Mouse (Mus musculus) left cerebral cortex, adult 11 months (tissue): ENCODE measurements around the gene Stk4.
"Not testable (repeated sequence)": the region's sequence is repeated elsewhere in the genome, so short reads cannot be mapped to it uniquely, and the experiment has no call there.

Experiments used
- DNase-seq: peaks from one replicate; pipeline ENCODE4 v3.0.0; 2022; ENCODE audit warnings: low spot score

The Stk4 gene

GRCm38 (mm10) chr2:164070142-164070764 lies at the start of gene Stk4:
Gene Stk4, plus strand, starts transcription at chr2:164070322.
- DNase-seq, result peak; percentile 44

- DNase-seq, result no peak
These were observed 48.0 kb upstream of the Stk4 start for GRCm38 (mm10) chr2:164022104-164022503.

- DNase-seq, result no peak
These were observed 45.0 kb upstream of the Stk4 start, which contains the start of gene Pabpc1l for GRCm38 (mm10) chr2:164025150-164025549. Gene Pabpc1l, plus strand, starts transcription at chr2:164025450.

GRCm38 (mm10) chr2:164031147-164031546 lies 39.0 kb upstream of the Stk4 start:
- no peak for DNase-seq

- DNase-seq, result no peak
These were observed 37.1 kb upstream of the Stk4 start for GRCm38 (mm10) chr2:164032973-164033372.

GRCm38 (mm10) chr2:164036520-164037019 lies 33.6 kb upstream of the Stk4 start:
- no peak for DNase-seq

GRCm38 (mm10) chr2:164038407-164039028 lies 31.6 kb upstream of the Stk4 start:
- no peak for DNase-seq

- no peak for DNase-seq
These were observed 29.2 kb upstream of the Stk4 start for GRCm38 (mm10) chr2:164040949-164041348.

GRCm38 (mm10) chr2:164041523-164041922 lies 28.6 kb upstream of the Stk4 start:
- no peak for DNase-seq

- no peak for DNase-seq
These were observed 22.9 kb upstream of the Stk4 start for GRCm38 (mm10) chr2:164047197-164047690.

GRCm38 (mm10) chr2:164053767-164054166 lies 16.4 kb upstream of the Stk4 start:
- DNase-seq, result no peak

- no peak for DNase-seq
These were observed 15.5 kb upstream of the Stk4 start for GRCm38 (mm10) chr2:164054671-164055070.

- DNase-seq, result no peak
These were observed 10.4 kb upstream of the Stk4 start for GRCm38 (mm10) chr2:164059634-164060235.

GRCm38 (mm10) chr2:164070765-164071436 lies 779 bp downstream of the Stk4 start, which contains the start of gene Tomm34:
Gene Tomm34, minus strand, starts transcription at chr2:164071169.
- peak; percentile 72 for DNase-seq

- not testable (repeated sequence) for DNase-seq
These were observed 1.3 kb downstream of the Stk4 start for GRCm38 (mm10) chr2:164071437-164071820.

- DNase-seq, result no peak
These were observed 2.0 kb downstream of the Stk4 start for GRCm38 (mm10) chr2:164072109-164072508.

- DNase-seq, result no peak
These were observed 3.0 kb downstream of the Stk4 start for GRCm38 (mm10) chr2:164073120-164073519.

- DNase-seq, result peak; percentile 94
These were observed 3.9 kb downstream of the Stk4 start for GRCm38 (mm10) chr2:164073918-164074578.

- no peak for DNase-seq
These were observed 5.0 kb downstream of the Stk4 start for GRCm38 (mm10) chr2:164075088-164075487.

- DNase-seq, result no peak
These were observed 6.8 kb downstream of the Stk4 start for GRCm38 (mm10) chr2:164076874-164077425.

- DNase-seq, result no peak
These were observed 7.8 kb downstream of the Stk4 start for GRCm38 (mm10) chr2:164077875-164078274.
